Mouse (Mus musculus) lung, postnatal 0 days (tissue): ENCODE data around the gene Zfp108. TPM values are rescaled to one million over a fixed set of nuclear protein-coding genes. Genes with fewer than 3 reads are reported as not detected.
"Not testable (repeated sequence)": the region's sequence is repeated elsewhere in the genome, so short reads cannot be mapped to it uniquely, and the experiment has no call there.

Experiments
- ATAC-seq: fragments of 200-750 bp; cut with Nextera tagmentation; 2 replicates; pipeline ENCODE4 v1.8.0; 2017; ENCODE audit warnings: moderate library complexity
- DNase-seq: peaks from one replicate; pipeline ENCODE4 v3.0.0-alpha.2; 2016; ENCODE audit warnings: low spot score
- H3K27ac ChIP-seq: fragments of 300-500 bp; sonication (generic); 2 replicates; pipeline ENCODE4 v1.5.1; 2014; ENCODE audit warnings: antibody characterized with exemption, mild to moderate bottlenecking, low read length, mixed read lengths
- H3K27me3 ChIP-seq: fragments of 300-500 bp; sonication (generic); replicated peaks from 2 replicates; pipeline ENCODE4 v1.6.1; 2014; ENCODE audit warnings: low read length, mixed read lengths; ENCODE audit not compliant: insufficient read depth
- H3K36me3 ChIP-seq: fragments of 300-500 bp; sonication (generic); 2 replicates; pipeline ENCODE4 v1.6.1; 2014; ENCODE audit warnings: low read length, mixed read lengths; ENCODE audit not compliant: insufficient read depth
- H3K4me1 ChIP-seq: fragments of 300-500 bp; sonication (generic); 2 replicates; pipeline ENCODE4 v1.6.1; 2014; ENCODE audit warnings: antibody characterized with exemption, low read depth, low read length, mixed read lengths; ENCODE audit not compliant: insufficient read depth
- H3K4me2 ChIP-seq: fragments of 300-500 bp; sonication (generic); replicated peaks from 2 replicates; pipeline ENCODE4 v1.6.1; 2014; ENCODE audit warnings: low read depth, mild to moderate bottlenecking, low read length, moderate library complexity, mixed read lengths
- H3K4me3 ChIP-seq: fragments of 300-500 bp; sonication (generic); 2 replicates; pipeline ENCODE4 v1.5.1; 2014; ENCODE audit warnings: low read depth, low read length
- H3K9ac ChIP-seq: fragments of 300-500 bp; sonication (generic); replicated peaks from 2 replicates; pipeline ENCODE4 v1.6.1; 2014; ENCODE audit warnings: low read depth, mild to moderate bottlenecking
- H3K9me3 ChIP-seq: fragments of 300-500 bp; sonication (generic); 2 replicates; pipeline ENCODE4 v1.6.1; 2016; ENCODE audit warnings: low read length, mixed read lengths
- CTCF ChIP-seq: IDR thresholded peaks from 2 replicates; pipeline ENCODE4 v1.5.1; 2016; ENCODE audit warnings: antibody characterized with exemption, mild to moderate bottlenecking
- EP300 ChIP-seq: IDR thresholded peaks from 2 replicates; pipeline ENCODE4 v1.6.1; 2016; ENCODE audit warnings: antibody characterized with exemption, mild to moderate bottlenecking, control low read depth
- WGBS: fragments of 180-500 bp; shearing (Covaris S2); extraction: QIAGEN DNeasy Blood & Tissue Kit; methylation state at CpG from one replicate; pipeline ENCODE4 v1.1.7; 2014; 5-methylcytosine and 5-hydroxymethylcytosine counted together
- polyA plus RNA-seq: library from polyadenylated mRNA; unstranded; fragments of >200 nt; fragmentation: Nextera tagmentation; extraction: Ambion mirVana; gene quantifications from 2 replicates; pipeline ENCODE4 v1.2.1, GENCODE M21; 2015

The Zfp108 gene
- polyA plus RNA-seq, 1 experiment from 2014 or later, result 2.4 TPM

GRCm38 (mm10) chr7:24269256-24269655 lies 14.7 kb downstream of the Zfp108 start:
- H3K36me3 ChIP-seq, result peaks cover 1% of the 10 kb centered on the region; the same call in 1 of the 2 replicates
- no peaks in the 10 kb centered on the region for H3K27me3 ChIP-seq
- no peak overlapping the region for H3K4me2 ChIP-seq
- H3K27ac ChIP-seq, result no peak overlapping the region
- DNase-seq, result no peak
- TF ChIP-seq CTCF (no peak), EP300 (no peak)
- H3K4me1 ChIP-seq, result peaks cover 3% of the 10 kb centered on the region; the same call in 1 of the 2 replicates
- no peak for ATAC-seq
- H3K9ac ChIP-seq, result no peak overlapping the region
- H3K4me3 ChIP-seq, result no peak overlapping the region
- WGBS, result 80% methylated on average over 3 of the region's 3 CpGs
- no peaks in the 10 kb centered on the region for H3K9me3 ChIP-seq

- ATAC-seq, result peak; percentile 20
- no peaks in the 10 kb centered on the region for H3K27me3 ChIP-seq
- peaks cover 6% of the 10 kb centered on the region; the same call in 1 of the 2 replicates for H3K36me3 ChIP-seq
- TF ChIP-seq CTCF, result no peak
- no peak for TF ChIP-seq EP300
- H3K9ac ChIP-seq, result no peak overlapping the region; the same call in 1 of the 2 replicates
- no peaks in the 10 kb centered on the region for H3K9me3 ChIP-seq
- H3K4me1 ChIP-seq, result peaks cover 3% of the 10 kb centered on the region; the same call in 1 of the 2 replicates
- H3K4me3 ChIP-seq, result peak overlapping the region; percentile 61
- no peak overlapping the region for H3K27ac ChIP-seq
- DNase-seq, result no peak
- peak overlapping the region; percentile 79 for H3K4me2 ChIP-seq
- 32% methylated on average over 7 of the region's 7 CpGs for WGBS
These were observed 15.2 kb downstream of the Zfp108 start for GRCm38 (mm10) chr7:24269667-24270287.

- Histone ChIP-seq H3K27me3 (no peaks in the 10 kb centered on the region), H3K4me2 (peak within 1 kb of the TSS; percentile 79), H3K9ac (peak within 1 kb of the TSS; percentile 52; the same call in 1 of the 2 replicates), H3K4me1 (peaks cover 3% of the 10 kb centered on the region; the same call in 1 of the 2 replicates), H3K36me3 (peaks cover 7% of the 10 kb centered on the region; the same call in 1 of the 2 replicates), H3K9me3 (no peaks in the 10 kb centered on the region), H3K4me3 (peak within 1 kb of the TSS; percentile 61), H3K27ac (0 out of 2 replicates have a peak within 1 kb of the TSS, but pooled peaks have one; percentile 57)
- TF ChIP-seq EP300 (no peak), CTCF (no peak)
- 2% methylated on average over 12 of the region's 12 CpGs for WGBS
- DNase-seq (peak; percentile 94), ATAC-seq (peak; percentile 99)
These were observed 15.7 kb downstream of the Zfp108 start, which contains the start of gene Zfp93 for GRCm38 (mm10) chr7:24270288-24270672. TSS of gene Zfp93 (plus strand) at chr7:24270420.

GRCm38 (mm10) chr7:24271191-24271590 lies 16.6 kb downstream of the Zfp108 start:
- H3K4me2 ChIP-seq, result no peak overlapping the region
- H3K9me3 ChIP-seq, result no peaks in the 10 kb centered on the region
- H3K36me3 ChIP-seq, result peaks cover 7% of the 10 kb centered on the region; the same call in 1 of the 2 replicates
- ATAC-seq, result no peak
- 87% methylated on average over 6 of the region's 6 CpGs for WGBS
- H3K4me1 ChIP-seq, result peaks cover 3% of the 10 kb centered on the region; the same call in 1 of the 2 replicates
- H3K4me3 ChIP-seq, result no peak overlapping the region
- H3K27ac ChIP-seq, result no peak overlapping the region
- H3K27me3 ChIP-seq, result no peaks in the 10 kb centered on the region
- TF ChIP-seq EP300, result no peak
- no peak for TF ChIP-seq CTCF
- no peak for DNase-seq
- no peak overlapping the region for H3K9ac ChIP-seq

- H3K27ac ChIP-seq, result no peak overlapping the region
- no peak overlapping the region for H3K4me2 ChIP-seq
- no peak overlapping the region for H3K9ac ChIP-seq
- H3K27me3 ChIP-seq, result no peaks in the 10 kb centered on the region
- H3K36me3 ChIP-seq, result peaks cover 7% of the 10 kb centered on the region; the same call in 1 of the 2 replicates
- H3K4me3 ChIP-seq, result no peak overlapping the region
- TF ChIP-seq EP300 (no peak), CTCF (no peak)
- DNase-seq (no peak), ATAC-seq (no peak)
- 95% methylated on average over 4 of the region's 4 CpGs for WGBS
- H3K4me1 ChIP-seq, result peaks cover 3% of the 10 kb centered on the region; the same call in 1 of the 2 replicates
- H3K9me3 ChIP-seq, result no peaks in the 10 kb centered on the region
These were observed 19.9 kb downstream of the Zfp108 start for GRCm38 (mm10) chr7:24274456-24274855.

- not testable (repeated sequence) for ATAC-seq, H3K4me3 ChIP-seq, H3K27ac ChIP-seq, H3K9ac ChIP-seq, DNase-seq, H3K36me3 ChIP-seq, H3K9me3 ChIP-seq, H3K4me1 ChIP-seq, H3K4me2 ChIP-seq, H3K27me3 ChIP-seq
- 90% methylated on average over 3 of the region's 3 CpGs for WGBS
These were observed 24.2 kb downstream of the Zfp108 start for GRCm38 (mm10) chr7:24278771-24279170.
